Mouse (Mus musculus): ENCODE measurements around the gene Zc3hav1.

- TF ChIP-seq POLR2A (IDR thresholded peaks at IDR 0.05; ENCODE audit: insufficient read depth, low read length) (no peak), EP300 (IDR thresholded peaks at IDR 0.05; ENCODE audit: insufficient read depth, low read depth, low read length) (no peak), CTCF (IDR thresholded peaks at IDR 0.05; ENCODE audit: low read depth, low read length) (no peak)
Measured at GRCm38 (mm10) chr6:38348811-38349453, 5.5 kb downstream of the Zc3hav1 start.
